Mouse (Mus musculus) thymus, adult 18-20 months (tissue): ENCODE results near the gene Cep57l1.
"Not testable (repeated sequence)": the region's sequence is repeated elsewhere in the genome, so short reads cannot be mapped to it uniquely, and the experiment has no call there.

Experiments used
- DNase-seq, 2 experiments: peaks; one replicate each; pipeline ENCODE4 v3.0.0; 2022; ENCODE audit warnings: mixed read lengths in 2 of 2

Gene Cep57l1

GRCm38 (mm10) chr10:41809771-41810563 lies at the start of gene Cep57l1, which contains the start of gene Sesn1:
Cep57l1 (minus strand) TSS chr10:41809871.
Sesn1 (plus strand) TSS chr10:41809935.
- DNase-seq = peak; percentile 83 to 88

DNA sequence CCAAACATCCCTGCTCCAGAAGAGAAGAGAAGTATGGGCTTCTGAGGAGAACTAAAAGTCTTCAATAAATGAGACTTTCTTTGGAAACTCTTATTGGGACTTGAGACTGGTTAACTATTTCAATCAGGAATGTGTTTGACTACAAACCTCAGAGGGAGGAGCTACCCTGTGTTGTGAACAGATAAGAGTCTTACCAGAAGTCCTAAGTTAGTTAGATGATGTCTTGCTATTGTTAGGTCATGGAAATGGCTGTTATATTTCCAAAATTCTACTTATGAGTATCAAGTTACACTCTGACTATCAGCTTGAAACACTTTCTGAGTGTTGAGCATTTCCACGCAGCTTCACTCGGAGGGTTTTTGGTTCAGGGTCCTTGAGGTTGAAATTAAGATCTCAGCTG lies 39.0 kb upstream of the Cep57l1 start:
- no peak for DNase-seq

DNA sequence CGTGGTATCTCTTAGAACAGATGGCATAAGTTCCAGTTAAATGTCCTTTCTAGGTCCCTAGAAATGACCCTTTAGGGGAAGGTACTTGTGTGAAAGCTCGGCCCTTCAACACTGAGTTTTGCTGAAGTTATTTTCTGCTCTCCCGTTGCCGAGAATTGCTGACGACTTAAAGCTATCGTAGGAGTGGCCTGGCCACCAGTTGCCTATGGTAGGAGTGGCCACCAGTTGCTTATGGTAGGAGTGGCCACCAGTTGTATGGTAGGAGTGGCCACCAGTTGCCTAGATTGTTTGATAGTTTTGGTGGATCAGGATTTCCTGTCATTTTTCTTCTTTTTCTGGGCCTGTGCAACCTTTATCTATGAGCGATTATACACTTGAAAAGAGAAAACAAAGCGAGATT lies 38.1 kb upstream of the Cep57l1 start:
- no peak for DNase-seq

DNA sequence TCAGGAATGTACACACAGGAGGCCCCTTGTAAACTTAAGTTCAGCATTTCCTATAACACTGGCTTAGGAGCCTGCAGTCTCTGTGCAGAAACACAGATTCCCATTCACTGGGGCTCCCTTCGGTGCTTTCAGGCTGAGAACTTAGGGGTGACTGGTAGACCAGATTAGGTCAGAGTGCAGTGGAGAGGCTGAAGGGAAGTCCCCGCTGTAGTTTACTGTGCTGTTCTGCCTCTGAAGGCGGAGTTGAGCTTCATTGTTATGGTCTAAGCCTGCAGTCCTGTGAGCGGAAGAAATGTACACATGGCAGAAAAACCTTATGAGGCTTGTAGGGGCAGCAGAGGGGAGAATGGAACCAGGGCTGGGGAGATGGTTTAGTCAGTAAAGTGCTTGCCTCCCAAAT lies 29.2 kb upstream of the Cep57l1 start:
- DNase-seq = no peak

GRCm38 (mm10) chr10:41834131-41834530 lies 24.5 kb upstream of the Cep57l1 start:
- DNase-seq = no peak

- no peak for DNase-seq
These were observed 22.5 kb upstream of the Cep57l1 start for GRCm38 (mm10) chr10:41832191-41832590.

DNA sequence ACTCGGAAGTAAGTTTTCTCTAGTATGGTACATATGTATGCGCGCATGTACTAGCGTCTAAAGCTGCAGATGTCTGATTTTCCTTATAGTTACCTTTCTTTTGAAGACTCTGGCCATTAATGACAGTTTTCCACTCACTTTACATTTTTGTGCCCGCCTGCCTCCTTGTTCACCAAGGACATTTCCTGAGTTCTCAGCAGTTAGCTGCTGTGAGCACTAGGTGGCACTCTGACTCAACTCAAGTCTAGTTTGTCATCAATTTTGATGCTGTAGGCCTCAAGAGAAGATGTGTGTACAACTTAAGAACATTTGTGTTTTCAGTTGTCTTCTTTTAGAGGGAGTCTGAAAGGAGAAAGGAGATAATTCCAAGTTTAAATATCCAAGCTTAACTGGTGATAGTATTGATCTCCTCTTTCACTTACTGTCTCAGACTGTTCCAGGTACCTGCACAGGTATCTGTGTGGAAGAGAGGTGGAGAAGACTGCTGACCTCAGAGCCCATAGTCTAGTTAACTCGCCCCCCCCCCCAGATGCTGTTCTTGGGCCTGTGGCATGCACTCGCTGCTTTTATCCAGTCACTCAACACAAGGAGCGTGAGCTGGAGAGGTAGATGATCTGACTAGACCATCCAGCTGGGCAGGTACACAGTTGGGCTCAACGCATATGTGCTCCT lies 21.3 kb upstream of the Cep57l1 start:
- DNase-seq = peak in 1 of 2 experiments; percentile 44

- DNase-seq = no peak
These were observed 20.8 kb upstream of the Cep57l1 start for GRCm38 (mm10) chr10:41830445-41830844.

GRCm38 (mm10) chr10:41829980-41830379 lies 20.3 kb upstream of the Cep57l1 start:
- DNase-seq = no peak

- DNase-seq = no peak
These were observed 19.5 kb upstream of the Cep57l1 start for GRCm38 (mm10) chr10:41829191-41829590.

DNA sequence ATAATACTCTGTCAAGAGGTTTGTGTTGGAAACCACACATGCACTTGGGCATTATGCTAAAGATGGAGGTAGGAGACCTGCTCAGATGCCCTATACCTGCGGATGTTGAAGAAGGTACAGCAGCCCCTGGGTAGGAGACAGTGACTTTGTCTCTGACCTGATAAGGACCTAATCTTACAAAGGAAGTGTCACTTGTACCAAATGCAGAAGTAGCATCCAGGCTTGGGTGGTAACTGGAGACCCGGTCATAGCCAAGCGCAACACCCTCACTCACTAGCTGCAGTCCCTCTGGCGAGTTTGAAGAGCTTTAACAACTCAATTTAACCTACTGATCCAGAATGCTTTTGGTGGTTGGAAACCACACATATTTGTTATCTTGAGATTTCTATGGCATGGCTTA lies 18.1 kb upstream of the Cep57l1 start:
- DNase-seq = no peak

DNA sequence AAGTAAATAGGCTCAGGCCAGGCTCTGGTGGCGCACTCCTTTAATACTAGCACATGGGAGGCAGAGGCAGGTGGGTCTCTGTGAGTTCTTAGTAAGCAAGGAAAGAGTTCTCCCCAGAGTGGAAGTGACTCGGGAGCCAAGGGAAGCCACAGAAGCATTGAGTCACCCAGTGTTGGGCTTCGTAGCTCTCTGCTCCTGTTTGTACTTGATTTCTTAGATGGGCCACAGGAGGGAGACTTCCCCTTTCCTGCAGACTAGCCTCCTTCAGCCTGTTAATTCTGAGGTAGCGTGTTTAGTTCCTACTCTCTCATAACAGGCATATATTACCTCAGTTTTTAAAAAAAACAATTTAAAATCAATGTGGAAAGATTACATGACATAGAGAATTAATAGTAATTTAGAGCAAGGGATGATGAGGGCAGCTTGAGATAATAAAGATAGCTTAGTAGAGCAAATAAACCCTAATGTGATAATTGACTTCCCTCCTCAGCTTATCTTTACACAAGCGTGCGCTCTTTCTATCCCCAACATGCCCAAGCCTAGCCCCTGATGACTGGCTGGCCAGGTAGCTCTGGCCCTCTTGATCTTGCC lies 16.9 kb upstream of the Cep57l1 start:
- DNase-seq = no peak

GRCm38 (mm10) chr10:41825996-41826395 lies 16.3 kb upstream of the Cep57l1 start:
- no peak for DNase-seq

GRCm38 (mm10) chr10:41825041-41825440 lies 15.4 kb upstream of the Cep57l1 start:
- DNase-seq = no peak

DNA sequence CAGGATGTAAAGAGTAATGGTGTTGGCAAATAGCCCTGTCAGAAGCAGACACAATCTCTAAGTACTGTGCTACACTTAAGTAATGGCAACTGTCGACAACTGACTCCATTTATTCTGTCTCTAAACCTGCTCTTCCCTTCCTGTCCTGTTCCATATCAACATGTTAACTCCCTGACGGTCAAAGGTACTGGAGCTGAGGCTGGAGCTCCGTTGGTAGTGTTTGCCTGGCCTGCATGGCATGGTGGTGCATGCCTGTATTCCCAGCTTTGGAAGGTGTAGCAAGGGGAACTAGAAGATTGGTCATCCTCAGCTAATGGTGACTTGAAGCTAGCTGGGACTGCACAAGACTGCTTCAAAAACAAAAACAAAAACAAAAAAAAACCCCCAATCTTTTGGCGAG lies 14.2 kb upstream of the Cep57l1 start:
- DNase-seq = no peak

DNA sequence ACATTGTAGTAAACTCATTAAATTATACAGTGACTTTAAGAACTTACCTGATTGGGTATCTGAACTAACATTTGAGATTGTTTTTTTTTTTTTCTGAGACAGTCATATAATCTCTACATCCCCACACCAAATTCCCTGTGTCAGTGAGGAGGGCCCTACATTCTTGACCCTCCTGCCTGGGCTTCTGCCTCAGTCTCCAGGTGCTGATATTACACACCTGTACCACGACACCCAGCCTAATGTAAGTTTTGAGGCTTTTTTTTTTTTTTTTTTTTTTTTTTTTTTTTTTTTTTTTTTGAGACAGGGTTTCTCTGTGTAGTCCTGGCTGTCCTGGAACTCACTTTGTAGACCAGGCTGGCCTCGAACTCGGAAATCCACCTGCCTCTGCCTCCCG lies 13.6 kb upstream of the Cep57l1 start:
- DNase-seq = not testable (repeated sequence)

DNA sequence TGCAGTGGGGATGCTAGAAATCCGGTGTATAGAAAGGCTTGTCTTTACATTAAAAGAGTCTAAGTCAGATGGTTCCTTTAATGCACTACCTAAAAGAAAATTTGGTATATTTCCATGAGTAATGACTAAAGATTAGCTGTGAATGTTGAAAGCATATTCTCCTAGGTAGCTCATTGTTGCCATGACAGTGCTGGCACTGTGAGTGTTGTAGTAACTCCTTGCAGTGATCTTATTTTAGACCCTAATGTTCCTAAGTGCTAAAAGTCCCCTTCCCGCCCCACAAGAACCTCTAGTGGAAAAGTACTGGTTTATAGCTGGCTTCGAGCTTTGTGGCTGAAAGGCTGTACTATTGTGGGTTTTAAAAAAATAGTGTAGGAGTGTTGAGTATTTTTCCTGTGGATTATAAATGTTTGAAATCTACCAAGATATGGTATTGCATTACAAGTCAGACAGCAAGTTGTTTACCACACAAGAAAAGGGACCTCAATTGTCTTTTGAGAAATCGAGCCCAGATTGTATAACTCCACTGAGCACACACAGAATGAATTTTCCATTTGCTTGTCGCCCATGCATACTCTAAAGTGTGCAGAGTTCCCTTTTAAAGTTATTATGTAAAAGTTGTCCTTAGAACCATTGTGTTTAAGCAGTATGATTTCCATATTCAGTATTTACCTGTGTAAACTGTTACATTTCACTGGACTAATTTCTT lies 13.1 kb upstream of the Cep57l1 start:
- no peak for DNase-seq

DNA sequence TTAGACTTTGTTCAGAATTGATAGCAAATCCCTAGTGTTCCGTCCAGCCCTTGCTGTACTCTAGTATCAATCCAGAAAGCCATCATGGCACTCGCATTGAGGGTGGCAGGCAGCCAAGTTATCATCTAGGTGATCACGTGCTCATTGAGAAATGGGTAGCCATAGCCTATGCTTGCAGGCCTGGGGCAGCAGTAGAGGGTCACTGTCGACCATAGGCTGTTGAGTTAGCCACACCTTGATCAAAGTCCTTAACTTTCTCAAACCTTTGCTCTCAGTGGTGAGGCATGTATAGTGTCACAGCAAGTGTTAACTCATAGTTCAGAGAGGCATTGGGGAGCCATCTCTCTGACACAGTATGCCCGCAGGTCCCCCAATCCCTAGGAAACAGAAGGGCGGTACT lies 11.5 kb upstream of the Cep57l1 start:
- DNase-seq = no peak

GRCm38 (mm10) chr10:41820401-41820800 lies 10.7 kb upstream of the Cep57l1 start:
- DNase-seq = no peak

- no peak for DNase-seq
These were observed 9.6 kb upstream of the Cep57l1 start for GRCm38 (mm10) chr10:41819307-41819706.

- not testable (repeated sequence) for DNase-seq
These were observed 9.0 kb upstream of the Cep57l1 start for GRCm38 (mm10) chr10:41818733-41819070.

DNA sequence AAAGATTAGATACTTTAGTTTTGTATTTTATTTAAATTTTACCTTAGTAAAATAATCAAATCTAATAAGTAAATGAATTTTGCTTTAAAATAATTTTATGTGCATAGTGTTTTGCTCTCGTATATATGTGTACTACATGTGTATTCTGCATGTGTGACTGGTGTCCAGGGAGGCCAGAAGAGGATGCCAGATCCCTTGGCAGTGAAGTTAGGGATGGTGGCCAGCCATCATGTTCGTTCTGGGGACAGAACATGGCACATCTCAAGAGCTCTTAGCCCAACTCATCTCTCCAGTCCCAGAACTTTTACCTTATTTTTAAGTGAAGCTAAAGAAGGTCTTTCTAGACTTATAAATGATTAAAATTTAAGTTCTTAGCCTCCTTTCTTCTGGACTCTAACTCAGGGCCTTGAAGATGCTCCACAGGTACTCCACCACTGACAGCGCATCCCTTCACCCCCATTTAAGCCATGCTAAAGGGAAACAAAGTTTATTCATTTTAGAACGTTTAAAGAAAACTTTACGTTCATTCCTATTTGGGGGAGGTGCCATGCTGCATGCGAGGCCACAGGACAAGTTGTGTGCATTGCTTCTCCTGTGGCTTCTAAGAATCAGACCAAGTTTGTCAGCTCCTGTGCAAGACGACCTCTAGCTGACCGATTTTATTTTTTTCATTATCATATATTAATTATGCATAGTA lies 8.5 kb upstream of the Cep57l1 start:
- no peak for DNase-seq

- no peak for DNase-seq
These were observed 6.8 kb upstream of the Cep57l1 start for GRCm38 (mm10) chr10:41816516-41816915.
